Mouse (Mus musculus): Measurements from ENCODE around the gene Cep152. TPM values are rescaled to one million over a fixed set of nuclear protein-coding genes. Genes with fewer than 3 reads are reported as not detected.

Gene Cep152
- total RNA-seq, 1 experiment from 2014 or later, result 13.1 TPM

GRCm38 (mm10) chr2:125576498-125576897 lies 48.4 kb downstream of the Cep152 start:
- ATAC-seq (replicated peaks; ENCODE audit: insufficient number of reproducible peaks, low FRiP score, low TSS enrichment, poor library complexity, severe bottlenecking), result no peak

GRCm38 (mm10) chr2:125575766-125576165 lies 49.1 kb downstream of the Cep152 start:
- ATAC-seq (replicated peaks; ENCODE audit: insufficient number of reproducible peaks, low FRiP score, low TSS enrichment, poor library complexity, severe bottlenecking), result no peak

GRCm38 (mm10) chr2:125563884-125564283 lies 61.0 kb downstream of the Cep152 start:
- ATAC-seq (replicated peaks; ENCODE audit: insufficient number of reproducible peaks, low FRiP score, low TSS enrichment, poor library complexity, severe bottlenecking), result no peak

GRCm38 (mm10) chr2:125562407-125562806 lies 62.5 kb downstream of the Cep152 start:
- ATAC-seq (replicated peaks; ENCODE audit: insufficient number of reproducible peaks, low FRiP score, low TSS enrichment, poor library complexity, severe bottlenecking), result no peak

GRCm38 (mm10) chr2:125560037-125560436 lies 64.9 kb downstream of the Cep152 start:
- ATAC-seq (replicated peaks; ENCODE audit: insufficient number of reproducible peaks, low FRiP score, low TSS enrichment, poor library complexity, severe bottlenecking), result no peak

- ATAC-seq (replicated peaks; ENCODE audit: insufficient number of reproducible peaks, low FRiP score, low TSS enrichment, poor library complexity, severe bottlenecking), result no peak
These were observed 66.0 kb downstream of the Cep152 start for GRCm38 (mm10) chr2:125558634-125559589.

- no peak for ATAC-seq (replicated peaks; ENCODE audit: insufficient number of reproducible peaks, low FRiP score, low TSS enrichment, poor library complexity, severe bottlenecking)
These were observed 69.1 kb downstream of the Cep152 start for GRCm38 (mm10) chr2:125555830-125556229.

GRCm38 (mm10) chr2:125548806-125549578 lies 75.9 kb downstream of the Cep152 start:
- no peak for ATAC-seq (replicated peaks; ENCODE audit: insufficient number of reproducible peaks, low FRiP score, low TSS enrichment, poor library complexity, severe bottlenecking)

- no peak for ATAC-seq (replicated peaks; ENCODE audit: insufficient number of reproducible peaks, low FRiP score, low TSS enrichment, poor library complexity, severe bottlenecking)
These were observed 79.9 kb downstream of the Cep152 start for GRCm38 (mm10) chr2:125544986-125545385.

GRCm38 (mm10) chr2:125543646-125544045 lies 81.3 kb downstream of the Cep152 start:
- ATAC-seq (replicated peaks; ENCODE audit: insufficient number of reproducible peaks, low FRiP score, low TSS enrichment, poor library complexity, severe bottlenecking), result no peak

- no peak for ATAC-seq (replicated peaks; ENCODE audit: insufficient number of reproducible peaks, low FRiP score, low TSS enrichment, poor library complexity, severe bottlenecking)
These were observed 83.5 kb downstream of the Cep152 start for GRCm38 (mm10) chr2:125541451-125541850.

- ATAC-seq (replicated peaks; ENCODE audit: insufficient number of reproducible peaks, low FRiP score, low TSS enrichment, poor library complexity, severe bottlenecking), result no peak
These were observed 84.3 kb downstream of the Cep152 start for GRCm38 (mm10) chr2:125540579-125540978.

GRCm38 (mm10) chr2:125539640-125540039 lies 85.3 kb downstream of the Cep152 start:
- ATAC-seq (replicated peaks; ENCODE audit: insufficient number of reproducible peaks, low FRiP score, low TSS enrichment, poor library complexity, severe bottlenecking), result no peak

- ATAC-seq (replicated peaks; ENCODE audit: insufficient number of reproducible peaks, low FRiP score, low TSS enrichment, poor library complexity, severe bottlenecking), result no peak
These were observed 94.2 kb downstream of the Cep152 start for GRCm38 (mm10) chr2:125530665-125531064.

- ATAC-seq (replicated peaks; ENCODE audit: insufficient number of reproducible peaks, low FRiP score, low TSS enrichment, poor library complexity, severe bottlenecking), result no peak
These were observed 98.3 kb downstream of the Cep152 start for GRCm38 (mm10) chr2:125526566-125526965.

- no peak for ATAC-seq (replicated peaks; ENCODE audit: insufficient number of reproducible peaks, low FRiP score, low TSS enrichment, poor library complexity, severe bottlenecking)
These were observed 99.4 kb downstream of the Cep152 start for GRCm38 (mm10) chr2:125525484-125525883.

GRCm38 (mm10) chr2:125516594-125516993 lies 108.3 kb downstream of the Cep152 start:
- ATAC-seq (replicated peaks; ENCODE audit: insufficient number of reproducible peaks, low FRiP score, low TSS enrichment, poor library complexity, severe bottlenecking), result no peak

GRCm38 (mm10) chr2:125515291-125516057 lies 109.4 kb downstream of the Cep152 start:
- no peak for ATAC-seq (replicated peaks; ENCODE audit: insufficient number of reproducible peaks, low FRiP score, low TSS enrichment, poor library complexity, severe bottlenecking)

GRCm38 (mm10) chr2:125514391-125514790 lies 110.5 kb downstream of the Cep152 start:
- ATAC-seq (replicated peaks; ENCODE audit: insufficient number of reproducible peaks, low FRiP score, low TSS enrichment, poor library complexity, severe bottlenecking), result no peak

Data from monocyte, adult 5-6 weeks (primary cell).